Mouse (Mus musculus): ENCODE results near the gene Ankrd53. TPM values are rescaled to one million over a fixed set of nuclear protein-coding genes. Genes with fewer than 3 reads are reported as not detected.

Ankrd53 gene
- not detected in 2 replicates for polyA plus RNA-seq (2015; fragmentation: Nextera tagmentation; extraction: Ambion mirVana)

DNA sequence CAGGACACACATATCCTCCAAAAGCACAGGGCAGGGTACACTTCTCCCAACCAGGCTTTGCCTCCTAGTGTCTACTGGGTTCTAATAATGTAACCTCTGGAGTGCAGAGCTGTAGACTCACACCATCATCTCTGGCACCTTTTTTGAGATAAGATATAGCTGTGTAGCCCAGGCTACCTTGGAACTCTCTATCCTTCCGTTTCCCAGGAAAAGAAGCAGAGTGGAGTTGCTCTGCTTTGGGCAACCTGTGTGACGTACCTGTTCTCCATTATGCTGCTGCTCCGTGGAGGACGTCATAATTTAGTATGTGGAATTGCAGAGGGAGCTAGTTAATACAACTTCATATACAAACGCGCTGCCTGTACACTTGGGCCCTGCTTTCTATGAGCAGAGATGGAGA, at the start of gene Ankrd53:
Ankrd53 (plus strand) TSS at position 301 of the 400 bp plus-strand sequence.

DNA sequence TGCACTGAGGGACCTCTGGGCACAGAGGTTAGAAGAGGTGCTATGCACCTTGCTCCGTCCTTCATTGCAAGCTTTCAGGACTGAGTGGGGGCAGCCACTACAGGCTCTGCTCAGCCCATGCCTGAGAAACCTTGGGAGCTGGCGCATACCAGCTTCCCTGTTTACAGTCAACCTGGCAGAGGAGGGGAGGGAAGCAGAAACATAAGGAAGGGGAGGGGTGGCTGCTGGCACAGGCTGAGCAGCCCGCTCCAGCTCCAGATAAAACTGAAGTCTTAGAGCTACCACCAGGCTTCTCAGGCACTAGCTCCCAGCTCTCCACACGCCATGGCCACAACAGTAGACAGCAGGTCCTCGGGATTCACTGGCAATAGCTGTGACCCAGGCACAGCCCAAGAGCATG, 19.7 kb upstream of the Ankrd53 start, which contains the start of gene Atp6v1b1:
Atp6v1b1 (plus strand) TSS at position 230 of the 400 bp plus-strand sequence.

DNA sequence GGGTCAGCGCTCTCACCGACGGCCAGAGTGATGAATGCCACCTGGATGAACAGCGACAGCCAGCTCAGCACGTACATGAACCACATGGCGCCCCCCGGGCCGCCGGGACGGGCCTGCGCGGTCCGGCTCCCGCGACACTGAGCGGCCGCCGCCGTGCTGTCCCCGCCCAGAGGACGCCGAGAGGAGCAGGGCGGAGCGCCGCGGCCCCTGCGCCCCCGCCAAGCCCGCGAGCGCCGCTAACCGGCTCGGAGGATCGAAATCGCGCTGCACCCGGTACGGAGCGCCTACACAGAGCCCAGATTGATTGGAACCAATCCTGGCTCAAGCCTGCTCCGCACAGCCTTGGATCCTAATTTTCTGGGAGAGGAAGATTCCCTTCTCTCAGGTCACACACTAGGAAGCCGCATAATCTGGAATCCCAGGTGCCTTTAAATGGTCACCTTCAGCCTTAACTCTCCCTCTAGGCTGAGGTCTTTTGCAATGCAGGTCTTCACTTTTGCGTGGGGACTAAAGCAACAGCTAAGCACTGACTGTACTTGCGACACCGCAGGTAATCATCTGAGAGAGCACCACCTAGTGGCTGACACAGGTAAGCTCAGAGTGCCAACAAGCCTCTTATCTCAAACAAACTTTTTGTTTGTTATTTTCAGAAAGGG, 13.3 kb downstream of the Ankrd53 start, which contains the start of gene Tex261:
Tex261 (minus strand) TSS at position 176 of the 656 bp plus-strand sequence.

DNA sequence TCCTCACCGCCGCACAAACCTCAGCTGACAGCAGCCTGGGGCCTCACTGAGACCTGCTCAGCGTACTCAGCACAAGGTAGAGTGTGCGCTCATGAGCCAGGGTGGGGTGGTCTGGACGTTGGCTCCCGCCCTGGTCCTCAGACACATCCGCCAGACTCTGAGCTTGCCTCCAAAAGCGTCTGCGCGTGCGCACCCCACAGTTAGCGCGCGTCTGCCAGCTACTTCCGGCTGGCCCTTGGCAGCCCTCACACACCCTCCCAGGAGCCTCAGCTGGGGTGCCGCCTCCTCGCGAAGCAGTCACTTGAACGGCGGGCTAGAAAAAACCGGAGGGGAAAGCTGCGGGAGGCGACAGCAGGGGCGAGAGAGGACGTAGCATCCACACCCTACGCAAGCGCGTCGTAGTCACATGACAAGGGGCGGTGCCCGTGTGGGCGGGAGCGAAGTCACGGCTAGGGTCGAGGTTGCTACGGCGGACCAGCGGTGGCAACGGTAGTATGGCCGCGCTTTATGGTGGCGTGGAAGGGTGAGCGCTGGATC, 32.4 kb downstream of the Ankrd53 start, which contains the start of gene Nagk:
Nagk (plus strand) TSS at position 223 of the 537 bp plus-strand sequence.

Other genes starting within 250 kb of the Ankrd53 start
- 14.8 and 17.6 TPM in 2 replicates for gene Actg2, start 226.4 kb upstream of the Ankrd53 start, polyA plus RNA-seq (2015; fragmentation: Nextera tagmentation; extraction: Ambion mirVana)
- 14.0 and 17.1 TPM in 2 replicates for gene Stambp, start 189.9 kb upstream of the Ankrd53 start, polyA plus RNA-seq (2015; fragmentation: Nextera tagmentation; extraction: Ambion mirVana)
- 0.05 TPM in 1 of 2 replicates, not detected in the other for gene Clec4f, start 106.5 kb upstream of the Ankrd53 start, polyA plus RNA-seq (2015; fragmentation: Nextera tagmentation; extraction: Ambion mirVana)
- not detected in 2 replicates for gene Cd207, start 84.8 kb upstream of the Ankrd53 start, polyA plus RNA-seq (2015; fragmentation: Nextera tagmentation; extraction: Ambion mirVana)
- 0.51 TPM in 1 of 2 replicates, not detected in the other for gene Vax2, start 51.4 kb upstream of the Ankrd53 start, polyA plus RNA-seq (2015; fragmentation: Nextera tagmentation; extraction: Ambion mirVana)
- gene Atp6v1b1, start 19.7 kb upstream of the Ankrd53 start, polyA plus RNA-seq (2015; fragmentation: Nextera tagmentation; extraction: Ambion mirVana), result 0.15 TPM in 1 of 2 replicates, not detected in the other
- 56.6 and 72.7 TPM in 2 replicates for gene Tex261, start 13.2 kb downstream of the Ankrd53 start, polyA plus RNA-seq (2015; fragmentation: Nextera tagmentation; extraction: Ambion mirVana)
- 36.5 and 44.6 TPM in 2 replicates for gene Nagk, start 32.3 kb downstream of the Ankrd53 start, polyA plus RNA-seq (2015; fragmentation: Nextera tagmentation; extraction: Ambion mirVana)
- gene Paip2b, start 69.1 kb downstream of the Ankrd53 start, polyA plus RNA-seq (2015; fragmentation: Nextera tagmentation; extraction: Ambion mirVana), result 10.9 and 12.3 TPM in 2 replicates
- gene Zfp638, start 104.5 kb downstream of the Ankrd53 start, polyA plus RNA-seq (2015; fragmentation: Nextera tagmentation; extraction: Ambion mirVana), result 23.4 and 23.8 TPM in 2 replicates
- 14.8 and 17.1 TPM in 2 replicates for gene Dysf, start 245.9 kb downstream of the Ankrd53 start, polyA plus RNA-seq (2015; fragmentation: Nextera tagmentation; extraction: Ambion mirVana)

Measured in skeletal muscle tissue, postnatal 0 days (tissue).